Mouse (Mus musculus) megakaryocyte progenitor cell, adult 5-6 weeks (primary cell): ENCODE results near the gene Naaladl2. TPM values are rescaled to one million over a fixed set of nuclear protein-coding genes. Genes with fewer than 3 reads are reported as not detected.

Source experiments
- ATAC-seq: replicated peaks from 2 replicates; pipeline ENCODE4 v1.8.0; 2016; ENCODE audit warnings: mild to moderate bottlenecking, moderate TSS enrichment, inconsistent platforms; ENCODE audit not compliant: poor library complexity
- total RNA-seq, 2 experiments: library from RNA; stranded (forward) in 1 of 2; stranded (reverse) in 1 of 2; fragments of 157-497, 149-512 nt in 1 of 2; fragments of 200-1000 nt in 1 of 2; gene quantifications; 2 replicates each; pipeline versions ENCODE4 v1.2.3 to v1.2.4; 2015 to 2017

Naaladl2 gene
- total RNA-seq, 2 experiments from 2014 or later = not detected

GRCm38 (mm10) chr3:24001741-24002140 lies 1142.3 kb downstream of the Naaladl2 start:
- no peak for ATAC-seq

- ATAC-seq = no peak
Measured at GRCm38 (mm10) chr3:23973727-23974126, 1170.3 kb downstream of the Naaladl2 start.

- no peak for ATAC-seq
Measured at GRCm38 (mm10) chr3:23972747-23973667, 1171.1 kb downstream of the Naaladl2 start.

- ATAC-seq = no peak
Measured at GRCm38 (mm10) chr3:23962961-23963621, 1181.0 kb downstream of the Naaladl2 start.

- no peak for ATAC-seq
Measured at GRCm38 (mm10) chr3:23946182-23946581, 1197.9 kb downstream of the Naaladl2 start.

- ATAC-seq = no peak
Measured at GRCm38 (mm10) chr3:23937299-23937698, 1206.8 kb downstream of the Naaladl2 start.

- peak; percentile 66 for ATAC-seq
Measured at GRCm38 (mm10) chr3:23928097-23928496, 1216.0 kb downstream of the Naaladl2 start.

GRCm38 (mm10) chr3:23907682-23908081 lies 1236.4 kb downstream of the Naaladl2 start:
- no peak for ATAC-seq

GRCm38 (mm10) chr3:23865688-23866087 lies 1278.4 kb downstream of the Naaladl2 start:
- ATAC-seq = no peak

GRCm38 (mm10) chr3:23857275-23857674 lies 1286.8 kb downstream of the Naaladl2 start:
- no peak for ATAC-seq

- ATAC-seq = no peak
Measured at GRCm38 (mm10) chr3:23817585-23817984, 1326.5 kb downstream of the Naaladl2 start.

GRCm38 (mm10) chr3:23758746-23759145 lies 1385.3 kb downstream of the Naaladl2 start:
- ATAC-seq = no peak
